Mouse (Mus musculus): ENCODE data around the gene Ppp2r5d.

The Ppp2r5d gene

GRCm38 (mm10) chr17:46704887-46705835, at the start of gene Ppp2r5d:
Gene Ppp2r5d (minus strand): TSS chr17:46705111.
- peak; percentile 99 for DNase-seq (ENCODE audit: low read depth)

- peak; percentile 97 for DNase-seq (ENCODE audit: low read depth)
Observed at GRCm38 (mm10) chr17:46751794-46752556, 47.1 kb upstream of the Ppp2r5d start, which contains the start of gene Cnpy3. Gene Cnpy3 (minus strand): TSS chr17:46752214.

- no peak for DNase-seq (ENCODE audit: low read depth)
Observed at GRCm38 (mm10) chr17:46751056-46751793, 46.3 kb upstream of the Ppp2r5d start.

- no peak for DNase-seq (ENCODE audit: low read depth)
Observed at GRCm38 (mm10) chr17:46750580-46750979, 45.7 kb upstream of the Ppp2r5d start.

- DNase-seq (ENCODE audit: low read depth), result no peak
Observed at GRCm38 (mm10) chr17:46749282-46749681, 44.4 kb upstream of the Ppp2r5d start.

- DNase-seq (ENCODE audit: low read depth), result no peak
Observed at GRCm38 (mm10) chr17:46747806-46748205, 42.9 kb upstream of the Ppp2r5d start.

- no peak for DNase-seq (ENCODE audit: low read depth)
Observed at GRCm38 (mm10) chr17:46747234-46747633, 42.3 kb upstream of the Ppp2r5d start.

- DNase-seq (ENCODE audit: low read depth), result no peak
Observed at GRCm38 (mm10) chr17:46745506-46745905, 40.6 kb upstream of the Ppp2r5d start.

- DNase-seq (ENCODE audit: low read depth), result no peak
Observed at GRCm38 (mm10) chr17:46742986-46743385, 38.1 kb upstream of the Ppp2r5d start.

GRCm38 (mm10) chr17:46741305-46741704, 36.4 kb upstream of the Ppp2r5d start:
- DNase-seq (ENCODE audit: low read depth), result no peak

GRCm38 (mm10) chr17:46736160-46736559, 31.2 kb upstream of the Ppp2r5d start:
- peak; percentile 43 for DNase-seq (ENCODE audit: low read depth)

- no peak for DNase-seq (ENCODE audit: low read depth)
Observed at GRCm38 (mm10) chr17:46735287-46735686, 30.4 kb upstream of the Ppp2r5d start.

- no peak for DNase-seq (ENCODE audit: low read depth)
Observed at GRCm38 (mm10) chr17:46734055-46734454, 29.1 kb upstream of the Ppp2r5d start.

- DNase-seq (ENCODE audit: low read depth), result no peak
Observed at GRCm38 (mm10) chr17:46728904-46729318, 24.0 kb upstream of the Ppp2r5d start, which contains the start of gene Gnmt. Gene Gnmt (minus strand): TSS chr17:46729168.

GRCm38 (mm10) chr17:46728496-46728895, 23.6 kb upstream of the Ppp2r5d start:
- no peak for DNase-seq (ENCODE audit: low read depth)

- DNase-seq (ENCODE audit: low read depth), result no peak
Observed at GRCm38 (mm10) chr17:46728021-46728420, 23.1 kb upstream of the Ppp2r5d start.

GRCm38 (mm10) chr17:46727271-46727670, 22.4 kb upstream of the Ppp2r5d start:
- DNase-seq (ENCODE audit: low read depth), result no peak

GRCm38 (mm10) chr17:46725731-46726645, 21.1 kb upstream of the Ppp2r5d start:
- no peak for DNase-seq (ENCODE audit: low read depth)

- DNase-seq (ENCODE audit: low read depth), result no peak
Observed at GRCm38 (mm10) chr17:46725273-46725672, 20.4 kb upstream of the Ppp2r5d start.

GRCm38 (mm10) chr17:46724477-46725084, 19.7 kb upstream of the Ppp2r5d start:
- no peak for DNase-seq (ENCODE audit: low read depth)

Data from c-Kit-positive CD71-positive TER-119-negative erythroid progenitor cells, embryonic 14.5 days (primary cell).